Mouse (Mus musculus) kidney, adult 2 months (tissue): ENCODE measurements around the gene Tec.

Experiments
- CTCF ChIP-seq: fragments of 200-500 bp; conservative IDR thresholded peaks from 2 replicates; pipeline ENCODE4 v1.5.1; 2011; ENCODE audit warnings: low read depth, mild to moderate bottlenecking, control low read depth, low read length, moderate library complexity, mixed read lengths; ENCODE audit not compliant: insufficient read depth, insufficient read length
- POLR2A ChIP-seq: fragments of 200-500 bp; IDR thresholded peaks from one replicate; pipeline ENCODE4 v1.6.1; 2011; ENCODE audit warnings: low read depth, low read length, control low read depth

- TF ChIP-seq POLR2A (no peak), CTCF (no peak)
Observed at GRCm38 (mm10) chr5:72916048-72916447, 47.8 kb upstream of the Tec start.
